Mouse (Mus musculus): ENCODE data around the gene Prss57. TPM values are rescaled to one million over a fixed set of nuclear protein-coding genes. Genes with fewer than 3 reads are reported as not detected.

Prss57 gene
- polyA plus RNA-seq, 1 experiment from 2014 or later, result not detected

- no peaks in the 10 kb centered on the region for H3K4me1 ChIP-seq (ENCODE audit: control insufficient read depth, insufficient read depth, low read length)
- H3K4me3 ChIP-seq (ENCODE audit: low read length), result no peak overlapping the region
- H3K9ac ChIP-seq (ENCODE audit: low read depth, low read length), result no peak overlapping the region
- H3K27ac ChIP-seq (ENCODE audit: low read depth, low read length), result no peak overlapping the region
- ATAC-seq (ENCODE audit: low FRiP score, low TSS enrichment), result no peak
- H3K9me3 ChIP-seq (ENCODE audit: control insufficient read depth, low read length), result peaks cover 23% of the 10 kb centered on the region
- peaks cover 24% of the 10 kb centered on the region for H3K36me3 ChIP-seq (ENCODE audit: control insufficient read depth, insufficient read depth, low read length)
- H3K27me3 ChIP-seq (ENCODE audit: control insufficient read depth, insufficient read depth, low read length), result no peaks in the 10 kb centered on the region
- WGBS, result 100% methylated on average over 1 of the region's 1 CpGs
- no peak overlapping the region for H3K4me2 ChIP-seq (replicated peaks; ENCODE audit: low read depth, low read length)
Observed at GRCm38 (mm10) chr10:79732500-79732899, 58.3 kb downstream of the Prss57 start.

Other genes starting within 250 kb of the Prss57 start
- 44.2 and 47.4 TPM in 2 replicates for gene Mier2, start 235.8 kb downstream of the Prss57 start, polyA plus RNA-seq (2014; fragmentation: Nextera tagmentation; extraction: Ambion mirVana)
- gene Theg, start 203.6 kb downstream of the Prss57 start, polyA plus RNA-seq (2014; fragmentation: Nextera tagmentation; extraction: Ambion mirVana), result not detected in 2 replicates
- not detected in 2 replicates for gene C2cd4c, start 176.9 kb downstream of the Prss57 start, polyA plus RNA-seq (2014; fragmentation: Nextera tagmentation; extraction: Ambion mirVana)
- gene Shc2, start 153.0 kb downstream of the Prss57 start, polyA plus RNA-seq (2014; fragmentation: Nextera tagmentation; extraction: Ambion mirVana), result 6.9 and 8.5 TPM in 2 replicates
- not detected in 2 replicates for gene Odf3l2, start 145.2 kb downstream of the Prss57 start, polyA plus RNA-seq (2014; fragmentation: Nextera tagmentation; extraction: Ambion mirVana)
- 2.6 and 3.6 TPM in 2 replicates for gene Madcam1, start 126.4 kb downstream of the Prss57 start, polyA plus RNA-seq (2014; fragmentation: Nextera tagmentation; extraction: Ambion mirVana)
- gene Tpgs1, start 121.6 kb downstream of the Prss57 start, polyA plus RNA-seq (2014; fragmentation: Nextera tagmentation; extraction: Ambion mirVana), result 85.7 and 90.9 TPM in 2 replicates
- gene Cdc34, start 108.8 kb downstream of the Prss57 start, polyA plus RNA-seq (2014; fragmentation: Nextera tagmentation; extraction: Ambion mirVana), result 105 and 108 TPM in 2 replicates
- gene Gzmm, start 101.9 kb downstream of the Prss57 start, polyA plus RNA-seq (2014; fragmentation: Nextera tagmentation; extraction: Ambion mirVana), result 0.54 and 0.61 TPM in 2 replicates
- 847 and 943 TPM in 2 replicates for gene Bsg, start 86.5 kb downstream of the Prss57 start, polyA plus RNA-seq (2014; fragmentation: Nextera tagmentation; extraction: Ambion mirVana)
- gene Hcn2, start 74.3 kb downstream of the Prss57 start, polyA plus RNA-seq (2014; fragmentation: Nextera tagmentation; extraction: Ambion mirVana), result 0.11 and 0.14 TPM in 2 replicates
- 33.2 and 38.9 TPM in 2 replicates for gene Polrmt, start 44.4 kb downstream of the Prss57 start, polyA plus RNA-seq (2014; fragmentation: Nextera tagmentation; extraction: Ambion mirVana)
- gene Fgf22, start 35.9 kb downstream of the Prss57 start, polyA plus RNA-seq (2014; fragmentation: Nextera tagmentation; extraction: Ambion mirVana), result 0.11 and 0.61 TPM in 2 replicates
- 95.9 and 104 TPM in 2 replicates for gene Rnf126, start 24.0 kb downstream of the Prss57 start, polyA plus RNA-seq (2014; fragmentation: Nextera tagmentation; extraction: Ambion mirVana)
- gene Fstl3, start 13.7 kb downstream of the Prss57 start, polyA plus RNA-seq (2014; fragmentation: Nextera tagmentation; extraction: Ambion mirVana), result 4.9 and 8.2 TPM in 2 replicates
- gene Palm, start 2.6 kb upstream of the Prss57 start, polyA plus RNA-seq (2014; fragmentation: Nextera tagmentation; extraction: Ambion mirVana), result 101 and 136 TPM in 2 replicates
- gene Misp, start 30.0 kb upstream of the Prss57 start, polyA plus RNA-seq (2014; fragmentation: Nextera tagmentation; extraction: Ambion mirVana), result 4.1 and 9.0 TPM in 2 replicates
- gene Ptbp1, start 63.5 kb upstream of the Prss57 start, polyA plus RNA-seq (2014; fragmentation: Nextera tagmentation; extraction: Ambion mirVana), result 279 and 333 TPM in 2 replicates
- gene Prtn3, start 83.5 kb upstream of the Prss57 start, polyA plus RNA-seq (2014; fragmentation: Nextera tagmentation; extraction: Ambion mirVana), result 9.6 and 11.1 TPM in 2 replicates
- gene Plppr3, start 83.7 kb upstream of the Prss57 start, polyA plus RNA-seq (2014; fragmentation: Nextera tagmentation; extraction: Ambion mirVana), result 58.8 and 59.7 TPM in 2 replicates
- gene Elane, start 95.3 kb upstream of the Prss57 start, polyA plus RNA-seq (2014; fragmentation: Nextera tagmentation; extraction: Ambion mirVana), result not detected in 2 replicates
- gene Cfd, start 99.9 kb upstream of the Prss57 start, polyA plus RNA-seq (2014; fragmentation: Nextera tagmentation; extraction: Ambion mirVana), result not detected in 2 replicates
- gene Med16, start 118.0 kb upstream of the Prss57 start, polyA plus RNA-seq (2014; fragmentation: Nextera tagmentation; extraction: Ambion mirVana), result 48.0 and 61.2 TPM in 2 replicates
- 4.6 and 10.8 TPM in 2 replicates for gene Gm26602, start 119.9 kb upstream of the Prss57 start, polyA plus RNA-seq (2014; fragmentation: Nextera tagmentation; extraction: Ambion mirVana)
- gene Kiss1r, start 126.0 kb upstream of the Prss57 start, polyA plus RNA-seq (2014; fragmentation: Nextera tagmentation; extraction: Ambion mirVana), result 0.47 and 0.61 TPM in 2 replicates
- gene R3hdm4, start 130.2 kb upstream of the Prss57 start, polyA plus RNA-seq (2014; fragmentation: Nextera tagmentation; extraction: Ambion mirVana), result 102 and 137 TPM in 2 replicates
- gene Arid3a, start 136.1 kb upstream of the Prss57 start, polyA plus RNA-seq (2014; fragmentation: Nextera tagmentation; extraction: Ambion mirVana), result 12.0 and 12.3 TPM in 2 replicates
- 132 and 147 TPM in 2 replicates for gene Wdr18, start 169.2 kb upstream of the Prss57 start, polyA plus RNA-seq (2014; fragmentation: Nextera tagmentation; extraction: Ambion mirVana)
- gene Grin3b, start 179.8 kb upstream of the Prss57 start, polyA plus RNA-seq (2014; fragmentation: Nextera tagmentation; extraction: Ambion mirVana), result 0.19 and 0.29 TPM in 2 replicates
- gene Tmem259, start 193.4 kb upstream of the Prss57 start, polyA plus RNA-seq (2014; fragmentation: Nextera tagmentation; extraction: Ambion mirVana), result 18.8 and 27.8 TPM in 2 replicates
- 186 and 220 TPM in 2 replicates for gene Cnn2, start 197.6 kb upstream of the Prss57 start, polyA plus RNA-seq (2014; fragmentation: Nextera tagmentation; extraction: Ambion mirVana)
- 1.8 and 2.7 TPM in 2 replicates for gene Abca7, start 205.5 kb upstream of the Prss57 start, polyA plus RNA-seq (2014; fragmentation: Nextera tagmentation; extraction: Ambion mirVana)
- gene Arhgap45, start 225.7 kb upstream of the Prss57 start, polyA plus RNA-seq (2014; fragmentation: Nextera tagmentation; extraction: Ambion mirVana), result 4.8 and 7.7 TPM in 2 replicates
- gene Polr2e, start 248.8 kb upstream of the Prss57 start, polyA plus RNA-seq (2014; fragmentation: Nextera tagmentation; extraction: Ambion mirVana), result 276 and 310 TPM in 2 replicates

Data from kidney, embryonic 14.5 days (tissue).